Mouse (Mus musculus): ENCODE measurements around the gene Nfyc. TPM values are rescaled to one million over a fixed set of nuclear protein-coding genes. Genes with fewer than 3 reads are reported as not detected.

Nfyc gene
- polyA plus RNA-seq, 1 experiment from 2014 or later, result 82.1 TPM

DNA sequence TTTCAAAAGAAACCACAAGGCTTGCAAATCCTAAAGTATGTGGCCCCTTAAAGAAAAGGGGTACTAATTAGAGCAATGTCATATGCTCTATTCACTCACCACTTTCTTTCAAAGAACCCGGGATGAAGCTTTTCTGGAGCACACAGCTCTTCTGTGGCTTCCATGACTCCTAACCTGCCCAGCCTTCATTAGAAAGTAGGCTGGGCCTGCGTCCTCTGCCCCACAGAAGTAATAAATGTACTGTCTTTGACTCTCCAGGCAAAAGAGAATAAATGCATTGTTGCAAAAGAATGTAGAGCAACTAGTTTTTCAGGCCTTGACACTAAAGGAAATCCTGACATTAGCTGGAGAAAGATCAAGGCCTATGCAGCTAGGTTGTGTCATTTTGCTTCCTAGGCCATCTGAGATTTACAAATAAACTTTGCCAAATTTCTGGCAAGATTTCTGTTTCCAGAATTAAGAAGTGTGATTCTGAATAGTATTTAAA is 31.6 kb downstream of the Nfyc start:
- no peaks in the 10 kb centered on the region for H3K36me3 ChIP-seq
- H3K4me1 ChIP-seq (replicated peaks), result 0 out of 2 replicates have a peak, but pooled peaks cover 4% of the 10 kb centered on the region
- H3K9me3 ChIP-seq, result no peaks in the 10 kb centered on the region
- 43% methylated on average over 2 of the region's 2 CpGs for WGBS
- H3K27me3 ChIP-seq, result no peaks in the 10 kb centered on the region
- no peak overlapping the region for H3K27ac ChIP-seq (replicated peaks)
- H3K9ac ChIP-seq, result no peak overlapping the region
- no peak for ATAC-seq (ENCODE audit: low FRiP score, low read depth)
- no peak overlapping the region for H3K4me2 ChIP-seq
- no peak overlapping the region for H3K4me3 ChIP-seq

DNA sequence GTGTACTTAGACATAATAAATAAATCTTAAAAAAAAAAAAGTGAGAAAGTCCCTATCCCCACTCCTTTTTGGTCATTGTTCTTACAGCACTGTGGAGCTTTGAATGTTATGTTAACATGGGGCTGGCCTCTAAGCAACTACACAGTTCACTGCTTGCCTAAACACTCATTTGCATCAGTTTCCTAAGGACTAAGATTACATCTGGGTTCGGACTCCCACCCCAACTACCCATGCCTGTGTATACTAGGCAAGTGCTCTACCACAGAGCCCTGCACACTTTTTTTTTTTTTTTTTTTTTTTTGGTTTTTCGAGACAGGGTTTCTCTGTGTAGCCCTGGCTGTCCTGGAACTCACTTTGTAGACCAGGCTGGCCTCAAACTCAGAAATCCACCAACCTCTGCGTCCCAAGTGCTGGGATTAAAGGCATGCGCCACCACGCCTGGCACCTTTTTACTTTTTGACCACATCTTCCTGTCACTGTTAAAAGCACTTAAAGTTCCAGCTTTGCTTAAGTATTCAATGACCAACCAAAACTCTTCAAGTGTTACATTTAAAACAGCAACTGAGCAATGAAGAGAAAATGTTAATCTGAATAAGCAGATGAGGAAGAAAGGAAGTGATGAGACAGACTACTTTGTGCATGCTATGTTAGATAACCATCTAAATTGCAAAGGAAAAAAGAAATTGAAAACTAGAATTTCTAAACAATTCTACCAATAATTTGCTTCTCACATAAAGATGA is 33.2 kb downstream of the Nfyc start:
- no peak overlapping the region for H3K4me2 ChIP-seq
- ATAC-seq (ENCODE audit: low FRiP score, low read depth), result no peak

DNA sequence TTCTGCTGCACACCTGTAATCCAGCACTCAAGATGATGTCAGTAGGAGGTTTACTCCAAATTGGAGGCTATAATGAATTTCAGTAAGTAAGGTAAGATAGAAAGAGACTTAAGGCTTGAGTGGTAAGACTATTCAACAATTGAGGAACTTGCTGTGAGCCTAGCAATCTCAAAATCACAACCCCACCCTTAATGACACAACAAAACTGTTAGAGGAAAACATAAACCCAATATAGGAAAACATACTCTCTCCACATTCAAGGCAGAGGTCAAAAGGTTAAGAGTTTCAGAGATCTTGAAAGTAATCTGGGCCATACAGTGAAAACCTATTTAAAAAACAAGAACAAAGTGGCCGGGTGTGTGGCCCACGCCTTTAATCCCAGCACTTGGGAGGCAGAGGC is 34.7 kb downstream of the Nfyc start:
- H3K9ac ChIP-seq, result no peak overlapping the region
- whole genome bisulfite sequencing, result 89% methylated on average over 2 of the region's 2 CpGs
- no peak overlapping the region for H3K4me3 ChIP-seq
- ATAC-seq (ENCODE audit: low FRiP score, low read depth), result no peak
- no peaks in the 10 kb centered on the region for H3K9me3 ChIP-seq
- H3K27ac ChIP-seq (replicated peaks), result no peak overlapping the region
- H3K4me1 ChIP-seq (replicated peaks), result 0 out of 2 replicates have a peak, but pooled peaks cover 6% of the 10 kb centered on the region
- no peaks in the 10 kb centered on the region for H3K36me3 ChIP-seq
- no peak overlapping the region for H3K4me2 ChIP-seq
- no peaks in the 10 kb centered on the region for H3K27me3 ChIP-seq

More for the DNA sequence above, 33.2 kb downstream of the Nfyc start:
- H3K9me3 ChIP-seq, result no peaks in the 10 kb centered on the region
- 94% methylated on average over 5 of the region's 5 CpGs for WGBS
- no peaks in the 10 kb centered on the region for H3K36me3 ChIP-seq
- no peak overlapping the region for H3K9ac ChIP-seq
- H3K27me3 ChIP-seq, result no peaks in the 10 kb centered on the region
- 0 out of 2 replicates have a peak, but pooled peaks cover 6% of the 10 kb centered on the region for H3K4me1 ChIP-seq (replicated peaks)
- H3K4me3 ChIP-seq, result no peak overlapping the region
- no peak overlapping the region for H3K27ac ChIP-seq (replicated peaks)

DNA sequence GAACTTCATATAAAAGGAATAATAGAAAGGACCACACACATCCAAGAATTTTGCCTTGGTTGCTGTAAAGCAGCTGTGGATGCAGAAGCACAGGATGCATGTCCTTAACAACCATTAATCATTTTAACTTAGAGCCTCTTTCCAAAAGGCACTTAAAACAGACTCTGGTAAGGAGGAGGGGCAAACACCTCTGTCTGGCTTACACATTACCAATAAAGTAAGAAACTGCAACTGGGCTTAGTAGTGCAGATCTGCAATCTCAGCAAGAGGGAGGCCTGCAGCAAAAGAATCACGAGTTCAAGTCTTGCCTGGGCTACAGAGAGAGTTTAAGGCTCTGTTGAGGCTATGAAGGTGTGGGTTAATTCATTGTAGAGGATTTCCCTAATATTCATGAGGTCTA is 35.7 kb downstream of the Nfyc start:
- no peak overlapping the region for H3K4me3 ChIP-seq
- H3K36me3 ChIP-seq, result no peaks in the 10 kb centered on the region
- H3K4me1 ChIP-seq (replicated peaks), result 0 out of 2 replicates have a peak, but pooled peaks cover 6% of the 10 kb centered on the region
- H3K27me3 ChIP-seq, result no peaks in the 10 kb centered on the region
- no peak overlapping the region for H3K27ac ChIP-seq (replicated peaks)
- no peaks in the 10 kb centered on the region for H3K9me3 ChIP-seq
- WGBS, result 91% methylated on average over 1 of the region's 1 CpGs
- no peak for ATAC-seq (ENCODE audit: low FRiP score, low read depth)
- no peak overlapping the region for H3K9ac ChIP-seq
- H3K4me2 ChIP-seq, result no peak overlapping the region

DNA sequence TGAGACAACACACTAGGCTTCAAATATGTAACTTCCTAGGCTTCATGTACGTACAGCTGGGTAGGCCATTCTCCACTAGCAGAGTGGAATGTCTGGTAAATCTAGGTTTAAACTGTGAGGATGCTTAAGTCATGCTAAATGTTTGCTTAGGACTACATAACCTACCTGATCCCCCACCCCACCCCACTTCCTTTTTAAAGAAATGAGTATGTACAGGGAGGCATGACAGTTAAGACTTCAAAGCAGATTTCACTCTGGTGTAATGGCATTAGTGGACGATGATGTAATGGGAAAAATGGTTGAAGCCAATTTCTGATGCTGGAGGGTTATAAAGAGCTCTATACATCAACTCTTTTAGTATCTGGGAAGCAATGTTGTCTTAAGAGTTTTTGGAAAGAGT is 38.5 kb downstream of the Nfyc start:
- H3K27ac ChIP-seq (replicated peaks), result no peak overlapping the region
- H3K4me1 ChIP-seq (replicated peaks), result 0 out of 2 replicates have a peak, but pooled peaks cover 3% of the 10 kb centered on the region
- H3K36me3 ChIP-seq, result peaks cover 16% of the 10 kb centered on the region; the same call in 1 of the 2 replicates
- no peak for ATAC-seq (ENCODE audit: low FRiP score, low read depth)
- no peaks in the 10 kb centered on the region for H3K27me3 ChIP-seq
- WGBS, result 92% methylated on average over 2 of the region's 2 CpGs
- H3K9me3 ChIP-seq, result no peaks in the 10 kb centered on the region
- no peak overlapping the region for H3K4me3 ChIP-seq
- no peak overlapping the region for H3K4me2 ChIP-seq
- no peak overlapping the region for H3K9ac ChIP-seq

DNA sequence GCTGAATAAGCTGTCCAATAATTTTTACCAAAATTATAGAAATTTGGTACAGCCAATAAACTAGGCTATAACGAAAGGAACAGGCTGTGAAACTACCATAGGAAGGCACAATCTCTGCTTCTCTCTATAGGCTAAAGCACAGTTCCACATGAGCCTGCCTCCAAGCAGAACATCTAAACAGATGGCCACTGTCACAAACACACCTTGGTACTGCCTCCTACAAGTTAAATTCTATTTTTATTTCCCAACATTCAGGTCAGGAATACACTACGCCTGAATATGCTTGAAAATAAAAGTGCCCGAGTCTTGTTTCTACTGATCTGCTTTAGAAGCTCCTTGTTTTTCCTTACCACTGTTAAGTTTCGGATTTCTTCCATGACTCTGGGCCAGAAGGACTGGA is 41.3 kb downstream of the Nfyc start:
- no peak overlapping the region for H3K4me3 ChIP-seq
- no peak overlapping the region for H3K9ac ChIP-seq
- peaks cover 30% of the 10 kb centered on the region for H3K36me3 ChIP-seq
- H3K9me3 ChIP-seq, result no peaks in the 10 kb centered on the region
- no peaks in the 10 kb centered on the region for H3K27me3 ChIP-seq
- 97% methylated on average over 4 of the region's 4 CpGs for whole genome bisulfite sequencing
- H3K4me2 ChIP-seq, result no peak overlapping the region
- H3K4me1 ChIP-seq (replicated peaks), result 0 out of 2 replicates have a peak, but pooled peaks cover 3% of the 10 kb centered on the region
- no peak for ATAC-seq (ENCODE audit: low FRiP score, low read depth)
- no peak overlapping the region for H3K27ac ChIP-seq (replicated peaks)

DNA sequence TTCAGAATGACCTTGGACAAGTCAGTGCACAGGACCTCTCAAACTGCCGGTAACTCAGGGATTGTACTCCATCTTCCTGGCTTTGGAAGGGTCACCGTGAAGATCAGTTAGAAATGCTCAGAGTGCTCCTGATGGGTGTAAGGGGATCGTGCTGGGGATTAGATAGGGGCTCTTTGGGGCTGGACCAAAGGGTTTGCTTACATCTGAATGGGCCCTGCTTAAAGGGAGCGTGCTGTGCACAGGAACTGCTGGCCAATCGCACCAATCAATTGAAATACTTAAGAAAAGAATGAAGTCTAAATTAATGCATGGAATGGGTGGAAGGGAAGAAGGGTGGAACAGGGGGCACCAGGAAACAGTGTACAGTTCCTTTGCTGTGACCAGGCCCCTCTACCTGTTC is 75.6 kb downstream of the Nfyc start:
- H3K4me3 ChIP-seq, result no peak overlapping the region
- ATAC-seq (ENCODE audit: low FRiP score, low read depth), result no peak
- H3K27ac ChIP-seq (replicated peaks), result no peak overlapping the region
- no peak overlapping the region for H3K9ac ChIP-seq
- no peaks in the 10 kb centered on the region for H3K27me3 ChIP-seq
- 51% methylated on average over 5 of the region's 5 CpGs for WGBS
- no peaks in the 10 kb centered on the region for H3K4me1 ChIP-seq (replicated peaks)
- H3K9me3 ChIP-seq, result no peaks in the 10 kb centered on the region
- H3K4me2 ChIP-seq, result no peak overlapping the region
- peaks cover 32% of the 10 kb centered on the region for H3K36me3 ChIP-seq

DNA sequence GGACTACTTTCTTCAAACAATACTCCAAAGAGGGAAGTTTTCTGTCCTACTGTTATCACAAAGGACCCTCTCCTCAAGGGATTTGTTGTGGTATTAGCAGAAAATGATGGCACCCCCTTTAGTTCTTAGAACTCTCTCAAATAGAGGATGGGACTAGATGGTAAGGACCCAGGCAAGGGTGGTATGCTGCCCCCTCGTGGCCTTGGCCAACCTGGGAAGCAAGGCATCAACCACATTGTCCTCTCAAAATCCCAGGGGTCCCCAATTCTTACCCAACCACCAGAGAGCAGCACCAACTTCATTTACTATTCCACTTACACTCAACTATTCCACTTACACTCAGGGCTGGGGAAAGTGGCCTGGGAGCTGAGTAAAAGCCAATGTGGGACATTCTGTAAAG is 76.1 kb downstream of the Nfyc start:
- Histone ChIP-seq H3K27ac (replicated peaks) (no peak overlapping the region), H3K36me3 (peaks cover 27% of the 10 kb centered on the region), H3K9ac (no peak overlapping the region), H3K4me1 (replicated peaks) (no peaks in the 10 kb centered on the region), H3K27me3 (peaks cover under 1% of the 10 kb centered on the region), H3K4me2 (no peak overlapping the region), H3K9me3 (no peaks in the 10 kb centered on the region), H3K4me3 (no peak overlapping the region)
- ATAC-seq (ENCODE audit: low FRiP score, low read depth), result peak; percentile 48; the same call in 1 of the 2 replicates
- WGBS, result 0% methylated on average over 1 of the region's 1 CpGs

DNA sequence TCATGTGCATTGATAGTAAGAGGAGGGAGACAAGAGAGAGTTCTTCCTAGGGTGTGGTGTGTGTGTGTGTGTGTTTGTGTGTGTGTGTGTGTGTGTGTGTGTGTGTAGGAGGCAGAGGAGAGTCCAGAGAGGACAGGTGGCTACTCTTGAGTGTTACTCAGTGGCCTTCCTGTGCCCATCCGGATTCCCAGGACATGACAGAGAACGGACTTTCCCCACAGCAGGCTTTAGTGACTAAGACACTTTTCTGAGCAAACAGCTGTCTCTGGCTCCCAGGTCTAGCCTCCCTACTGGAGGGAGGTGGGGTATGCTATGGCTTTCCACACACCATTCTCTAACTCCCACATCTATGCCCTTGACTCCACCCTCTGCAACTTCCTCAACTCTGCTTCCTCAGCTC is 81.8 kb downstream of the Nfyc start:
- Histone ChIP-seq H3K9me3 (no peaks in the 10 kb centered on the region), H3K4me1 (replicated peaks) (peaks cover 22% of the 10 kb centered on the region), H3K4me2 (no peak overlapping the region), H3K36me3 (no peaks in the 10 kb centered on the region), H3K4me3 (no peak overlapping the region), H3K27ac (replicated peaks) (no peak overlapping the region), H3K27me3 (peaks cover 32% of the 10 kb centered on the region), H3K9ac (no peak overlapping the region)
- no peak for ATAC-seq (ENCODE audit: low FRiP score, low read depth)
- WGBS, result 42% methylated on average over 2 of the region's 2 CpGs

DNA sequence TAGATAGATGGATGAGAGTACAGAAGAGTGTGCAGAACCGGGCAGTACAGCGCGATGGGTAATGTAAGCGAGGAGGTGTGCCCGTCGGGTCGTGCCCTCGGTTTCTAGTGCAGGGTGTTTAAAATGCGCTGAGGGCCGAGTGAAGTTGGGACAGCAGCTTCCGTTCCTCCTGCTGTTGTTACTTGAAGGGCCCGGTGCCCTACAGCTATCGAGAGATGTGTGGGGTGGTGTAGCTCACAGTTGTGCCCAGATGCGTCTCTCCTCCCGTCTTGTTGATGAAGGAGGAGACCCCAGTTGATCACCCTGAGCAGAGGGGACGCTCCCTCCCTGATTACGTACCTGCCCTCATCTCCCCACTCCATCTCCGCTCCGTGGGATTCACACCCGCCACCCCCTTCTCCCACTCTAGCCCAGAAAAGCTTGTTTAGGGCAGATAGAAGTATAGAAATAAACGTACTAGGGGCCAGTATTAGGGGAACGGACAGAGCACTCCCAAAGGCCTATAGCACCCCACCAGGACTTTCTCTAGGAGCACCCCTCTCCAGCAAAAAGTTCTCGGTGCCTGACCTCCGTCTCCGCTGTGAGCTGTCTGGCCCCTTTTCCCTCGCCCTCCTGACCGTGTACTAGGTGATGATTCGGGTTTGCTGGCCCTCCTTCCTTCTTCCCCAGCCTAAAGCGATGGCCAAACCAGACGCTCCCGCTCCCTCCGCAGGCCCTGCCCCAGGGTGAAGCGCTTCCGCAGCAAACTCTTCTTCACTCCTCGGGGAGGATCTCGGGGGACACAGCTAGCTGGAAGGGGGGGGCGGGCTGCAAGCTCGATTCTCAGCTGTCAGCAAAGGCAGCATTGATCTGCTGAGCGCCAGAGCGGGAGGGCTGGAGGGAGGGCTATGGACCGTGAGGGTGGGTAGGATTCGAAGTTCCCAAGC is 83.2 kb downstream of the Nfyc start, which contains the start of gene Kcnq4:
Gene Kcnq4, minus strand, starts transcription at position 672 of the 926 bp plus-strand sequence.
- peak within 1 kb of the TSS; percentile 100 for H3K4me2 ChIP-seq
- peak within 1 kb of the TSS; percentile 67 for H3K9ac ChIP-seq
- WGBS, result 2% methylated on average over 42 of the region's 42 CpGs
- H3K9me3 ChIP-seq, result no peaks in the 10 kb centered on the region
- no peaks in the 10 kb centered on the region for H3K36me3 ChIP-seq
- peak within 1 kb of the TSS; percentile 69 for H3K4me3 ChIP-seq
- H3K27me3 ChIP-seq, result peaks cover 32% of the 10 kb centered on the region
- peaks cover 22% of the 10 kb centered on the region for H3K4me1 ChIP-seq (replicated peaks)
- H3K27ac ChIP-seq (replicated peaks), result no peak within 1 kb of the TSS
- 0 out of 2 replicates have a peak, but pooled peaks have one; percentile 10 for ATAC-seq (ENCODE audit: low FRiP score, low read depth)

DNA sequence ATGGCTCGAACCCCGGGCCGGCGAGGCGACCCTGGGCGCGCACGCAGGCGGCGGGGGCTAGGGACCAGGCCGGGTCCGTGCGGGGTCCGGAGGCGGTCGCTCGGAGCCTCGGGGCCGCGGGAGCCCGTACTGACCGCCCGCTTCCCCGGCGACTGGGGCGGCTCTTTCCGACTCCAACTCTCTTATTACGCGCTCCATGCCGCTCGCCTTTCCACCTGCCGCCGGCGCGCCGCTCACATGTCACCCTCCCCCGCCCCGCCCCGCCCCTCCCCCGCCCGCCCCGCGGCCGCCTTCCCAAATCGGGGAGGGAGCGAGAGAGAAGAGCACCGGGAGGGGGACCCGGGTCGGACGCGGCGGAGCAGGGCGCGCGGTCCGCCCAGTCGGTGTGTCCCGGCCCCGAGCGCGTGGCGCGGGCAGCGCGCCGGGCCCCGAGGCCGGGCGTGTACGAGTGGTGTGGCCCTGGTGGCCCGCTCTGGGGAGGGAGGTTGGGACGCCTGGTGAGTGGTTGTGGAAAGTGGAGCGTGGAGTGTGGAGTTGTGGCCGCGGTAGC is 84.1 kb downstream of the Nfyc start:
- Histone ChIP-seq H3K4me1 (replicated peaks) (peaks cover 22% of the 10 kb centered on the region), H3K27ac (replicated peaks) (no peak overlapping the region), H3K36me3 (no peaks in the 10 kb centered on the region), H3K4me3 (peak overlapping the region; percentile 69), H3K27me3 (peaks cover 32% of the 10 kb centered on the region), H3K9ac (peak overlapping the region; percentile 67), H3K4me2 (peak overlapping the region; percentile 100), H3K9me3 (no peaks in the 10 kb centered on the region)
- ATAC-seq (ENCODE audit: low FRiP score, low read depth), result peak; percentile 19; the same call in 1 of the 2 replicates
- 2% methylated on average over 38 of the region's 75 CpGs for WGBS
